Mouse (Mus musculus) left cerebral cortex, postnatal 36 days (tissue): Measurements from ENCODE around the gene Arhgef10l. TPM values are rescaled to one million over a fixed set of nuclear protein-coding genes. Genes with fewer than 3 reads are reported as not detected.

Source experiments
- DNase-seq, 2 experiments: peaks; one replicate each; pipeline ENCODE4 v3.0.0; 2021 to 2022; ENCODE audit warnings: low spot score in 2 of 2, mixed read lengths in 1 of 2
- intact Hi-C: fragments of 180-260 bp; cut with DNase I; formaldehyde crosslinking; loops from one replicate; pipeline ENCODE4 v1.15.1; 2025
- total RNA-seq, 2 experiments: library from RNA; stranded (reverse); gene quantifications; 2 replicates each; pipeline ENCODE4 v1.2.3; 2021

The Arhgef10l gene
- total RNA-seq, result 10 to 100 TPM; 61.0 to 63.4 TPM

GRCm38 (mm10) chr4:140665760-140666159 lies at the start of gene Arhgef10l:
Arhgef10l (minus strand) TSS chr4:140666012.
- intact Hi-C loops, result no loop called here
- DNase-seq, result no peak

- intact Hi-C loops, result loop anchor here (1.0 to 5.0 kb wide), 3 partner anchors 14 to 243 kb away; partner anchors contain the start of gene Rcc2
Observed at GRCm38 (mm10) chr4:140714586-140714985, 48.8 kb upstream of the Arhgef10l start.

GRCm38 (mm10) chr4:140713480-140714365 lies 47.9 kb upstream of the Arhgef10l start:
- intact Hi-C loops, result loop anchor here (1.0 to 5.0 kb wide), 3 partner anchors 13 to 244 kb away; partner anchors contain the start of gene Rcc2
- peak; percentile 97 to 98 for DNase-seq

More at GRCm38 (mm10) chr4:140714586-140714985, 48.8 kb upstream of the Arhgef10l start:
- no peak for DNase-seq

GRCm38 (mm10) chr4:140711360-140711759 lies 45.5 kb upstream of the Arhgef10l start:
- DNase-seq, result no peak
- intact Hi-C loops, result loop anchor here (5.0 kb wide), 1 partner anchor 246 kb away; no protein-coding TSS in a partner anchor

- no peak for DNase-seq
- intact Hi-C loops, result loop anchor here (5.0 kb wide), 1 partner anchor 247 kb away; no protein-coding TSS in a partner anchor
Observed at GRCm38 (mm10) chr4:140710781-140711180, 45.0 kb upstream of the Arhgef10l start.

- intact Hi-C loops, result loop anchor here (5.0 kb wide), 1 partner anchor 248 kb away; no protein-coding TSS in a partner anchor
- no peak for DNase-seq
Observed at GRCm38 (mm10) chr4:140709617-140710016, 43.8 kb upstream of the Arhgef10l start.

GRCm38 (mm10) chr4:140709111-140709510 lies 43.3 kb upstream of the Arhgef10l start:
- DNase-seq, result no peak
- intact Hi-C loops, result no loop called here

GRCm38 (mm10) chr4:140708297-140708927 lies 42.6 kb upstream of the Arhgef10l start:
- intact Hi-C loops, result no loop called here

GRCm38 (mm10) chr4:140707615-140708014 lies 41.8 kb upstream of the Arhgef10l start:
- intact Hi-C loops, result no loop called here
- no peak for DNase-seq

More at GRCm38 (mm10) chr4:140708297-140708927, 42.6 kb upstream of the Arhgef10l start:
- no peak for DNase-seq

GRCm38 (mm10) chr4:140704166-140704565 lies 38.4 kb upstream of the Arhgef10l start:
- DNase-seq, result no peak
- intact Hi-C loops, result no loop called here

GRCm38 (mm10) chr4:140703636-140704035 lies 37.8 kb upstream of the Arhgef10l start:
- intact Hi-C loops, result no loop called here
- DNase-seq, result no peak

- peak; percentile 77 to 85 for DNase-seq
- intact Hi-C loops, result no loop called here
Observed at GRCm38 (mm10) chr4:140702611-140703327, 37.0 kb upstream of the Arhgef10l start.

GRCm38 (mm10) chr4:140701716-140702561 lies 36.1 kb upstream of the Arhgef10l start:
- intact Hi-C loops, result loop anchor here (2.0 kb wide), 1 partner anchor 13 kb away; no protein-coding TSS in a partner anchor
- peak in 1 of 2 experiments; percentile 53 for DNase-seq

GRCm38 (mm10) chr4:140701049-140701715 lies 35.4 kb upstream of the Arhgef10l start:
- peak; percentile 81 to 87 for DNase-seq
- intact Hi-C loops, result loop anchor here (2.0 kb wide), 1 partner anchor 14 kb away; no protein-coding TSS in a partner anchor

GRCm38 (mm10) chr4:140700269-140701018 lies 34.6 kb upstream of the Arhgef10l start, which contains the start of gene Rcc2:
Rcc2 (plus strand) TSS chr4:140700541.
- intact Hi-C loops, result loop anchor here (2.0 kb wide), 1 partner anchor 14 kb away; no protein-coding TSS in a partner anchor
- DNase-seq, result no peak

GRCm38 (mm10) chr4:140699441-140700127 lies 33.8 kb upstream of the Arhgef10l start:
- intact Hi-C loops, result loop anchor here (2.0 kb wide), 1 partner anchor 15 kb away; no protein-coding TSS in a partner anchor

More at GRCm38 (mm10) chr4:140699441-140700127, 33.8 kb upstream of the Arhgef10l start:
- peak; percentile 75 to 78 for DNase-seq
